Mouse (Mus musculus): ENCODE results near the gene Mto1. TPM values are rescaled to one million over a fixed set of nuclear protein-coding genes. Genes with fewer than 3 reads are reported as not detected.

Gene Mto1
- polyA plus RNA-seq, 1 experiment from 2014 or later = 23.8 TPM

GRCm38 (mm10) chr9:78447606-78447972 is 419 bp upstream of the Mto1 start:
- WGBS = 29% methylated on average over 9 of the region's 9 CpGs
- Histone ChIP-seq H3K27ac (replicated peaks) (peak overlapping the region; percentile 89), H3K4me3 (peak overlapping the region; percentile 100), H3K36me3 (replicated peaks) (peaks cover 19% of the 10 kb centered on the region), H3K4me1 (peaks cover 20% of the 10 kb centered on the region), H3K9me3 (no peaks in the 10 kb centered on the region), H3K27me3 (replicated peaks; ENCODE audit: low read depth, poor library complexity, severe bottlenecking) (peaks cover 47% of the 10 kb centered on the region)
- DNase-seq (ENCODE audit: low spot score) = peak; percentile 20

- 65% methylated on average over 5 of the region's 5 CpGs for WGBS
- DNase-seq (ENCODE audit: low spot score) = no peak
- Histone ChIP-seq H3K36me3 (replicated peaks) (peaks cover 44% of the 10 kb centered on the region), H3K27ac (replicated peaks) (no peak overlapping the region), H3K4me3 (no peak overlapping the region), H3K4me1 (peaks cover 13% of the 10 kb centered on the region), H3K9me3 (no peaks in the 10 kb centered on the region), H3K27me3 (replicated peaks; ENCODE audit: low read depth, poor library complexity, severe bottlenecking) (peaks cover 19% of the 10 kb centered on the region)
These were observed 2.4 kb downstream of the Mto1 start for GRCm38 (mm10) chr9:78450404-78450803.

GRCm38 (mm10) chr9:78451382-78451781 is 3.4 kb downstream of the Mto1 start:
- no peak overlapping the region for H3K4me3 ChIP-seq
- no peak overlapping the region for H3K27ac ChIP-seq (replicated peaks)
- DNase-seq (ENCODE audit: low spot score) = no peak
- peaks cover 13% of the 10 kb centered on the region for H3K4me1 ChIP-seq
- WGBS = 85% methylated on average over 4 of the region's 4 CpGs
- H3K36me3 ChIP-seq (replicated peaks) = peaks cover 48% of the 10 kb centered on the region
- peaks cover 10% of the 10 kb centered on the region for H3K27me3 ChIP-seq (replicated peaks; ENCODE audit: low read depth, poor library complexity, severe bottlenecking)
- H3K9me3 ChIP-seq = no peaks in the 10 kb centered on the region

- 90% methylated on average over 8 of the region's 8 CpGs for WGBS
- no peaks in the 10 kb centered on the region for H3K27me3 ChIP-seq (replicated peaks; ENCODE audit: low read depth, poor library complexity, severe bottlenecking)
- no peak for DNase-seq (ENCODE audit: low spot score)
- H3K36me3 ChIP-seq (replicated peaks) = peaks cover 83% of the 10 kb centered on the region
- H3K27ac ChIP-seq (replicated peaks) = no peak overlapping the region
- no peaks in the 10 kb centered on the region for H3K4me1 ChIP-seq
- H3K9me3 ChIP-seq = no peaks in the 10 kb centered on the region
- H3K4me3 ChIP-seq = no peak overlapping the region
These were observed 9.0 kb downstream of the Mto1 start for GRCm38 (mm10) chr9:78457026-78457425.

- peaks cover 92% of the 10 kb centered on the region for H3K36me3 ChIP-seq (replicated peaks)
- no peak overlapping the region for H3K4me3 ChIP-seq
- DNase-seq (ENCODE audit: low spot score) = no peak
- no peaks in the 10 kb centered on the region for H3K9me3 ChIP-seq
- H3K4me1 ChIP-seq = no peaks in the 10 kb centered on the region
- H3K27ac ChIP-seq (replicated peaks) = no peak overlapping the region
- no peaks in the 10 kb centered on the region for H3K27me3 ChIP-seq (replicated peaks; ENCODE audit: low read depth, poor library complexity, severe bottlenecking)
- 96% methylated on average over 4 of the region's 4 CpGs for WGBS
These were observed 15.3 kb downstream of the Mto1 start for GRCm38 (mm10) chr9:78463337-78463736.

- Histone ChIP-seq H3K9me3 (no peaks in the 10 kb centered on the region), H3K4me1 (no peaks in the 10 kb centered on the region), H3K27me3 (replicated peaks; ENCODE audit: low read depth, poor library complexity, severe bottlenecking) (no peaks in the 10 kb centered on the region), H3K27ac (replicated peaks) (no peak overlapping the region), H3K36me3 (replicated peaks) (peaks cover 98% of the 10 kb centered on the region), H3K4me3 (no peak overlapping the region)
- no peak for DNase-seq (ENCODE audit: low spot score)
- WGBS = 94% methylated on average over 3 of the region's 3 CpGs
These were observed 17.7 kb downstream of the Mto1 start for GRCm38 (mm10) chr9:78465725-78466124.

GRCm38 (mm10) chr9:78473588-78473987 is 25.6 kb downstream of the Mto1 start:
- H3K27me3 ChIP-seq (replicated peaks; ENCODE audit: low read depth, poor library complexity, severe bottlenecking) = no peaks in the 10 kb centered on the region
- H3K27ac ChIP-seq (replicated peaks) = no peak overlapping the region
- H3K4me3 ChIP-seq = no peak overlapping the region
- H3K36me3 ChIP-seq (replicated peaks) = peaks cover 85% of the 10 kb centered on the region
- no peaks in the 10 kb centered on the region for H3K4me1 ChIP-seq
- no peaks in the 10 kb centered on the region for H3K9me3 ChIP-seq
- no peak for DNase-seq (ENCODE audit: low spot score)
- 89% methylated on average over 8 of the region's 8 CpGs for WGBS

- Histone ChIP-seq H3K27ac (replicated peaks) (no peak overlapping the region), H3K9me3 (no peaks in the 10 kb centered on the region), H3K36me3 (replicated peaks) (peaks cover 85% of the 10 kb centered on the region), H3K27me3 (replicated peaks; ENCODE audit: low read depth, poor library complexity, severe bottlenecking) (no peaks in the 10 kb centered on the region), H3K4me3 (no peak overlapping the region), H3K4me1 (peaks cover 6% of the 10 kb centered on the region)
- WGBS = 79% methylated on average over 2 of the region's 2 CpGs
- DNase-seq (ENCODE audit: low spot score) = no peak
These were observed 26.3 kb downstream of the Mto1 start for GRCm38 (mm10) chr9:78474270-78474669.

- H3K4me1 ChIP-seq = peaks cover 11% of the 10 kb centered on the region
- DNase-seq (ENCODE audit: low spot score) = no peak
- H3K36me3 ChIP-seq (replicated peaks) = peaks cover 84% of the 10 kb centered on the region
- no peaks in the 10 kb centered on the region for H3K27me3 ChIP-seq (replicated peaks; ENCODE audit: low read depth, poor library complexity, severe bottlenecking)
- H3K9me3 ChIP-seq = no peaks in the 10 kb centered on the region
- H3K27ac ChIP-seq (replicated peaks) = no peak overlapping the region
- WGBS = 91% methylated on average over 5 of the region's 5 CpGs
- H3K4me3 ChIP-seq = no peak overlapping the region
These were observed 26.9 kb downstream of the Mto1 start for GRCm38 (mm10) chr9:78474771-78475382.

GRCm38 (mm10) chr9:78475383-78475780 is 27.4 kb downstream of the Mto1 start:
- H3K27ac ChIP-seq (replicated peaks) = no peak overlapping the region
- DNase-seq (ENCODE audit: low spot score) = no peak
- H3K36me3 ChIP-seq (replicated peaks) = peaks cover 84% of the 10 kb centered on the region
- no peaks in the 10 kb centered on the region for H3K27me3 ChIP-seq (replicated peaks; ENCODE audit: low read depth, poor library complexity, severe bottlenecking)
- H3K4me1 ChIP-seq = peaks cover 11% of the 10 kb centered on the region
- H3K9me3 ChIP-seq = no peaks in the 10 kb centered on the region
- no peak overlapping the region for H3K4me3 ChIP-seq
- 94% methylated on average over 2 of the region's 2 CpGs for WGBS

- H3K27me3 ChIP-seq (replicated peaks; ENCODE audit: low read depth, poor library complexity, severe bottlenecking) = no peaks in the 10 kb centered on the region
- H3K4me3 ChIP-seq = no peak overlapping the region
- peaks cover 11% of the 10 kb centered on the region for H3K4me1 ChIP-seq
- H3K27ac ChIP-seq (replicated peaks) = no peak overlapping the region
- DNase-seq (ENCODE audit: low spot score) = peak; percentile 18
- H3K36me3 ChIP-seq (replicated peaks) = peaks cover 84% of the 10 kb centered on the region
- no peaks in the 10 kb centered on the region for H3K9me3 ChIP-seq
- WGBS = 90% methylated on average over 4 of the region's 4 CpGs
These were observed 27.9 kb downstream of the Mto1 start for GRCm38 (mm10) chr9:78475873-78476272.

- 4% methylated on average over 1 of the region's 1 CpGs for WGBS
- Histone ChIP-seq H3K4me3 (no peak overlapping the region), H3K9me3 (no peaks in the 10 kb centered on the region), H3K4me1 (peaks cover 11% of the 10 kb centered on the region), H3K27me3 (replicated peaks; ENCODE audit: low read depth, poor library complexity, severe bottlenecking) (no peaks in the 10 kb centered on the region), H3K36me3 (replicated peaks) (peaks cover 81% of the 10 kb centered on the region), H3K27ac (replicated peaks) (no peak overlapping the region; the same call in 1 of the 2 replicates)
- peak; percentile 47 for DNase-seq (ENCODE audit: low spot score)
These were observed 28.6 kb downstream of the Mto1 start for GRCm38 (mm10) chr9:78476531-78477020.

- WGBS = 2% methylated on average over 5 of the region's 5 CpGs
- Histone ChIP-seq H3K9me3 (no peaks in the 10 kb centered on the region), H3K27me3 (replicated peaks; ENCODE audit: low read depth, poor library complexity, severe bottlenecking) (no peaks in the 10 kb centered on the region), H3K4me3 (no peak overlapping the region), H3K36me3 (replicated peaks) (peaks cover 76% of the 10 kb centered on the region), H3K4me1 (peaks cover 11% of the 10 kb centered on the region), H3K27ac (replicated peaks) (no peak overlapping the region; the same call in 1 of the 2 replicates)
- DNase-seq (ENCODE audit: low spot score) = peak; percentile 28
These were observed 29.1 kb downstream of the Mto1 start for GRCm38 (mm10) chr9:78477021-78477551.
